Mouse (Mus musculus) embryonic fibroblast, embryonic 13.5 days (primary cell): Measurements from ENCODE around the gene Mgat4b.

Experiments
- CTCF ChIP-seq: IDR thresholded peaks from 2 replicates; pipeline ENCODE4 v1.5.1; 2011; ENCODE audit warnings: mild to moderate bottlenecking, control low read depth, low read length, moderate library complexity, borderline replicate concordance; ENCODE audit not compliant: insufficient read depth
- POLR2A ChIP-seq: IDR thresholded peaks from 2 replicates; pipeline ENCODE4 v1.6.1; 2011; ENCODE audit warnings: low read depth, mild to moderate bottlenecking, control low read depth, low read length, moderate library complexity

DNA sequence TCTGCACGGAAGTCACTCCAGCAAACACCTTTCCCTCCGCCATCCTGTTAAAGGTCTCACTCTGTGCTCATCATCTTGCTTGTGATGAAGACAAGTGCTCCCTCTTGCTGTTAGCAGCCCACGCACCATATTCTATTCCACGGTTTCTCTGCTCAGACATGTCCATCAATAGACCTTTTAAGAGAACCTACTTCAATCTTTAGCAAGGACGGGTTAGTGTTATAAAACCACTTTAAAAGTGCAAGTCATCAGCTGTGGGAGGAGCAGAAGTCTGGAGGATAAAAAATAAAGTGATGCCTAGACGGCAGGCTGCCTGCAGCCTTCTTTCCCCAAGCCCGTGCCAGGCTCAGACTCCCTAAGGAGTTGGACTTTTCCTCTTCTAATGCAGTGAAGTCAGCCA is 45.9 kb downstream of the Mgat4b start:
- no peak for TF ChIP-seq CTCF
- TF ChIP-seq POLR2A: no peak
